Mouse (Mus musculus): ENCODE data around the gene Gm1979. TPM values are rescaled to one million over a fixed set of nuclear protein-coding genes. Genes with fewer than 3 reads are reported as not detected.

Gm1979 gene
- polyA plus RNA-seq (2012; rRNA removed) = not detected in 2 replicates

DNA sequence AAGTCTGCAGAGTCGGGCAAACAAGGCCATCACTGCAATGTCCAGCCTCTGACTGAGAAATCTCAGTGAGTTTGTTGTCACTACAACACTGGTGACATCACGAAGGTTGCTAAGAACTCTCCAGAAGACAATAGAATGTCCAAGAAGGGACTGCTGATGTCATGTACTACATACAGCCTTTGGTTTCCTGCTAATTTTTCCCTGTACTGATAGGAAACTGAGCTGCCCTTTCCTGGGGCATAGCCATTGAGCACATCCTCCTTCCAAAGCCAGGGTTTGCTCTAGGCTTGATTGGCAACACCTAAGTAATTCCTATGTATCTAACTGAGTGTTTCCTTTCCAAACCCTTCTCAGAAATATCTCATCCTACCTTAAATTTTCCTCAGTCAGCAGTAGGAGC is at the start of gene Gm1979:
Gene Gm1979 (minus strand): TSS at position 101 of the 400 bp plus-strand sequence.

GRCm38 (mm10) chr5:26039458-26039857 is 34.9 kb upstream of the Gm1979 start, which contains the start of gene Speer4a:
Speer4a (minus strand) TSS chr5:26039558.

GRCm38 (mm10) chr5:26022816-26023215 is 18.2 kb upstream of the Gm1979 start, which contains the start of gene Gm5862:
Gm5862 (minus strand) TSS chr5:26022916.

GRCm38 (mm10) chr5:25988550-25988949 is 16.0 kb downstream of the Gm1979 start, which contains the start of gene Gm21698:
Gm21698 (minus strand) TSS chr5:25988650.

GRCm38 (mm10) chr5:25972563-25972962 is 32.0 kb downstream of the Gm1979 start, which contains the start of gene Gm21680:
Gm21680 (minus strand) TSS chr5:25972663.

GRCm38 (mm10) chr5:25954317-25954716 is 50.3 kb downstream of the Gm1979 start, which contains the start of gene Gm21671:
Gm21671 (minus strand) TSS chr5:25954417.

Other genes starting within 250 kb of the Gm1979 start
- 0.13 and 0.29 TPM in 2 replicates for gene Actr3b, start 244.8 kb downstream of the Gm1979 start, polyA plus RNA-seq (2012; rRNA removed)
- not detected in 2 replicates for gene Gm21663, start 62.4 kb downstream of the Gm1979 start, polyA plus RNA-seq (2012; rRNA removed)
- gene Gm21671, start 50.4 kb downstream of the Gm1979 start, polyA plus RNA-seq (2012; rRNA removed) = not detected in 2 replicates
- gene Gm21680, start 32.1 kb downstream of the Gm1979 start, polyA plus RNA-seq (2012; rRNA removed) = not detected in 2 replicates
- gene Gm21698, start 16.1 kb downstream of the Gm1979 start, polyA plus RNA-seq (2012; rRNA removed) = not detected in 2 replicates
- gene Gm5862, start 18.1 kb upstream of the Gm1979 start, polyA plus RNA-seq (2012; rRNA removed) = not detected in 2 replicates
- gene Speer4a, start 34.8 kb upstream of the Gm1979 start, polyA plus RNA-seq (2012; rRNA removed) = not detected in 2 replicates
- gene Gm7347, start 53.8 kb upstream of the Gm1979 start, polyA plus RNA-seq (2012; rRNA removed) = not detected in 2 replicates
- not detected in 2 replicates for gene Gm10471, start 84.5 kb upstream of the Gm1979 start, polyA plus RNA-seq (2012; rRNA removed)
- not detected in 2 replicates for gene 5031410I06Rik, start 100.6 kb upstream of the Gm1979 start, polyA plus RNA-seq (2012; rRNA removed)
- gene Gm10220, start 116.6 kb upstream of the Gm1979 start, polyA plus RNA-seq (2012; rRNA removed) = not detected in 2 replicates